Mouse (Mus musculus) gastrocnemius, postnatal 10 days (tissue): ENCODE measurements around the gene Slc24a1. TPM values are rescaled to one million over a fixed set of nuclear protein-coding genes. Genes with fewer than 3 reads are reported as not detected.
"Not testable (repeated sequence)": the region's sequence is repeated elsewhere in the genome, so short reads cannot be mapped to it uniquely, and the experiment has no call there.

Experiments used
- DNase-seq: peaks from one replicate; pipeline ENCODE4 v3.0.0; 2021; ENCODE audit warnings: mixed read lengths
- long read RNA-seq, 2 experiments: library from polyadenylated mRNA; stranded (forward); transcript quantifications; one replicate each; pipeline ENCODE4 v2.0.0; 2021
- total RNA-seq, 2 experiments: library from RNA; stranded (reverse); gene quantifications; 2 replicates each; pipeline ENCODE4 v1.2.3; 2021

The Slc24a1 gene
- total RNA-seq: not detected
- long read RNA-seq, experiment 1: 0 reads
- long read RNA-seq, experiment 2: 0 reads

GRCm38 (mm10) chr9:64951161-64951657 lies at the start of gene Slc24a1:
Gene Slc24a1, minus strand, starts transcription at chr9:64951607.
- no peak for DNase-seq

GRCm38 (mm10) chr9:64995464-64995863 lies 44.1 kb upstream of the Slc24a1 start:
- not testable (repeated sequence) for DNase-seq

GRCm38 (mm10) chr9:64990291-64990690 lies 38.9 kb upstream of the Slc24a1 start:
- DNase-seq: no peak

- DNase-seq: no peak
Measured at GRCm38 (mm10) chr9:64988443-64988842, 37.0 kb upstream of the Slc24a1 start.

GRCm38 (mm10) chr9:64987651-64988050 lies 36.2 kb upstream of the Slc24a1 start:
- DNase-seq: no peak

- DNase-seq: no peak
Measured at GRCm38 (mm10) chr9:64985807-64986206, 34.4 kb upstream of the Slc24a1 start.

GRCm38 (mm10) chr9:64985037-64985794 lies 33.8 kb upstream of the Slc24a1 start:
- no peak for DNase-seq

- DNase-seq: no peak
Measured at GRCm38 (mm10) chr9:64981904-64982303, 30.5 kb upstream of the Slc24a1 start.

GRCm38 (mm10) chr9:64980548-64980947 lies 29.1 kb upstream of the Slc24a1 start:
- no peak for DNase-seq

- DNase-seq: no peak
Measured at GRCm38 (mm10) chr9:64960978-64961320, 9.5 kb upstream of the Slc24a1 start.

GRCm38 (mm10) chr9:64960117-64960977 lies 8.9 kb upstream of the Slc24a1 start, which contains the start of gene Ints14:
Gene Ints14, plus strand, starts transcription at chr9:64960905.
- peak; percentile 95 for DNase-seq

- no peak for DNase-seq
Measured at GRCm38 (mm10) chr9:64957276-64957675, 5.9 kb upstream of the Slc24a1 start.

GRCm38 (mm10) chr9:64956337-64956736 lies 4.9 kb upstream of the Slc24a1 start:
- DNase-seq: no peak

GRCm38 (mm10) chr9:64953190-64953589 lies 1.8 kb upstream of the Slc24a1 start:
- no peak for DNase-seq

- DNase-seq: no peak
Measured at GRCm38 (mm10) chr9:64952055-64952454, 648 bp upstream of the Slc24a1 start.

GRCm38 (mm10) chr9:64947483-64948095 lies 3.8 kb downstream of the Slc24a1 start:
- no peak for DNase-seq

- no peak for DNase-seq
Measured at GRCm38 (mm10) chr9:64943997-64944396, 7.4 kb downstream of the Slc24a1 start.

- DNase-seq: no peak
Measured at GRCm38 (mm10) chr9:64941650-64942049, 9.8 kb downstream of the Slc24a1 start.

GRCm38 (mm10) chr9:64940731-64941346 lies 10.6 kb downstream of the Slc24a1 start:
- DNase-seq: no peak

- no peak for DNase-seq
Measured at GRCm38 (mm10) chr9:64939790-64940189, 11.6 kb downstream of the Slc24a1 start.

GRCm38 (mm10) chr9:64939281-64939680 lies 12.1 kb downstream of the Slc24a1 start:
- DNase-seq: no peak

GRCm38 (mm10) chr9:64938535-64938934 lies 12.9 kb downstream of the Slc24a1 start:
- no peak for DNase-seq
